Mouse (Mus musculus): ENCODE results near the gene Bmp15.

Bmp15 gene

DNA sequence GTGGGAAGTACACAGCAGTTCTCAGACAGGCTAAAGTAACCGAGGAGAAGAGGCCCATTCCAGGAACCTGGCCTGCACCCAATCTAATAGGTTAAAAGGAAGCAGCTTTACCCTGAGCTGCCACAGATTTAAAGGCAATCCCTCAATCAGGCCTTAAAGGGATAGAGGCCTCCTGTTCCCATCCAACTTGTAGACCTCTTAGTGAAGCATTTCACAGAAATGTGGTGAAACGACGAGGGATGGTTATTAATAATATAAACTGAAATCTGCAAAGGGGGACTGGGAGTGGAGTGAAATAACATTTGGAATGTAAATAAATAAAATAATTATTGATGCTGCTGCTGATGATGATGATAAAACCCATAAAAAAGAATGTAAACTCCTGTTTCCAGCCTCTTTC, at the start of gene Bmp15:
Gene Bmp15, minus strand, starts transcription at position 101 of the 400 bp plus-strand sequence.
- DNase-seq (ENCODE audit: low read depth, low spot score): no peak

DNA sequence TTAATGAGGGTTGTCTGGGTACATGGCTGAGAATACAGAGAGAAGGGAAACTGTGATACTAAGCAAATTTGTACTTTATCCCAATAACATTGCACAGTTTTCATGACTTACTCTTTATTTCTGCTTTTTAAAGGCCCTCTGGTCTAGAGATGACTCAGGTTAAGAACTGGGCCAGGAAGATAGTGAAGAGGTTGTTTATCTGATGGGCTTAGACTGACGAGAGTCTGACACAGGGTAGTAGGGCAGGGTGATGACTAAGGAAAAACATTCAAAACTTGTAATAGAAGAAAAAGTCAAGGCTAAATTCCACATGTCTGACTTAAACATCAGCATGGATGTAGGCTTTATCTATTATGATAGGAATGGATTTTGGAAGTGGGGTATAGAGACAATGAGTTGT, 48.3 kb upstream of the Bmp15 start:
- no peak for DNase-seq (ENCODE audit: low read depth, low spot score)

DNA sequence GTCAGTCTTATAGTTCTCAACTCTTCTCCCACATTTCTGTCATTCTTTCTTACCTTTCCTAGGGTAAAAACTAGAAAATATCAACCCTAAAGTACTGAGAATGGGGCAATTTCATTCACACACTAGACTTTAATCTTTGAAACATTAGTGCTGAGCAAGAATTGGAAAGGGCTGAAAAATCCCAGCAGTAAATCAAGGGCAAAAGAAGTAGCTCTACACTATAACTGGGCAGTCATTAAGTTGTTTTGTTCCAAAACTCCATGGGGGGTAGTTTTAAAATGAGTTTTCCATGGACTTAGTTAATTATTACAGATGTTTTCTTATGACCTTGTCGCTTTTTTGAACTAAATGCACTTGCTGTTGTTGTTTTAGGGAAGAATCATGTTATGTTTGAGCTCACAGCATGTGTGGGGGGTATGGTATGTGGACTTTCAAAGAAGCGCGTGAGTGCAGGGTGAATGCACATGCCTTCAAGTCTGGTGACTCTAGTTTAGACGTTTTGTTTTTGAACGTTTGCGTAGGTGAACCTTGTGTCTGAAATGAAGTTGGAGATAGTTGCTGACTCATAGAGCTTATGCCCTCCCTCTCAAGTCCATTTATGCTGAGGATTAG, 37.1 kb upstream of the Bmp15 start:
- no peak for DNase-seq (ENCODE audit: low read depth, low spot score)

DNA sequence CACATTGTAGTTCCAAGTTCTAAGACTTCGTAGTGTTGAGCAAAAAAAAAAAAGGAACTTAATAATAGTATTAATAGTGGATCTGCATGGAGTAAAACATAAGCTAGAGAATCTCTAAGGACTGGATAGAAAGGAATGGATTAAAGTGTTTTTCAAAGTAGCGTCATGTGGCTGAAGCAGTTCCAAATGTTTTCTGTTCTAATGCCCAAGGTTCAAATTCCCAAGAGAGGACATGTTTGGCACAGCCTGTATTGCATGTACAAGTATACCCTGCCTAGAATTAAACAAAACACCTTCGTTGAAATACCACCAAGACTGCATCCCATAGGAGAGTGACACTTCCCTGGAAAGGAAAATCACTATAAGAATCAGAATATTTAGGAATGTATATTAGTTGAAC, 36.4 kb upstream of the Bmp15 start:
- DNase-seq (ENCODE audit: low read depth, low spot score): no peak

DNA sequence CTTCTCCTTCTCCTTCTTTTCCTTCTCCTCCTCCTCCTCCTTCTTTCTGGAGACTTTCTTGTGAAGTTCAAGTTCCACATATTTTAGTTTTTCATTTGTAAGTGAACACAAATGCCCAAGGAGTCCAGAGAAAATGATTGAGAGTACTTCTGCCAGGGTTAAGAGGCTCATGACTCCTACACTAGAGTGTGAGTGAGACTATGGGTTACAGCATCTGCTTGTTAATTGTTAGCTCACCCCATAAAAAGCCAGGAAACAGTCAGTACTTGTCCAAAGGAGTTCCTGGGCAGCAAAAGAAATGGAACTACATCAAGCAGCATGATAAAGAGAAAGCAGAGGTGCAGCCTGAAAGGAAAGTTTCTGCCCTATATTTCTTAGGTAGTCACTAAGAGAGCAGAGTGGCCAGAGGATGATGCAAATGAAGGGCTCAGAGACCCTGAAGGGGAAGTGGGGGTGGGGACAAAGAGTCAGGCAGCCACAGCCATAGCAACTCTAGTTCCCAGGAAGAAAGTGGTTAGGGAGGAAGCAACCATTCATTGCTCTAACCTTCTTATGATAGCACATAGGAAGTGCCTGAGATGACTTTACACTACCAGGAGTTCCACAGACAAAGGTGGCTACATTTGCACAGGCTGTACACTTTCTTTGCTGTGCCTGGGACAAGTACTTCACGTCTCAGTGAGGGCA, 24.9 kb upstream of the Bmp15 start:
- DNase-seq (ENCODE audit: low read depth, low spot score): peak; percentile 1

DNA sequence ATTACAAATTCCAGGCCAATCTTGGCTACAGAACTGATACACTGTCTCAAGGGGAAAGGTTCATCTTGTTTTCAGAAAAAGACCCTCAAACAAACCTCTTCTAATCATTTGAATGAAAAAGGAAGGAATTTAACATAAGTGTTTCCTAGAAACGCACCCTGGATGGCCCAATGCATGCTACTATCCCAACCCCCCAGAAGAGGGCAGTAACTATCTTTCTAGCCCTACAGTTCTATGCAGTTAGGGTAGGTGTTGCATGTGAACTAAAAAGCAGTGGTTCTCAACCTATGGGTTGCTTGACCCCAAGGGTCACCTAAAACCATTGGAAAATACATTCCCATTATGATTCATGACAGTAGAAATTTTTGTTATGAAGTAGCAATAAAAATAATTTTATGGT, 3.5 kb upstream of the Bmp15 start:
- peak; percentile 13 for DNase-seq (ENCODE audit: low read depth, low spot score)

DNA sequence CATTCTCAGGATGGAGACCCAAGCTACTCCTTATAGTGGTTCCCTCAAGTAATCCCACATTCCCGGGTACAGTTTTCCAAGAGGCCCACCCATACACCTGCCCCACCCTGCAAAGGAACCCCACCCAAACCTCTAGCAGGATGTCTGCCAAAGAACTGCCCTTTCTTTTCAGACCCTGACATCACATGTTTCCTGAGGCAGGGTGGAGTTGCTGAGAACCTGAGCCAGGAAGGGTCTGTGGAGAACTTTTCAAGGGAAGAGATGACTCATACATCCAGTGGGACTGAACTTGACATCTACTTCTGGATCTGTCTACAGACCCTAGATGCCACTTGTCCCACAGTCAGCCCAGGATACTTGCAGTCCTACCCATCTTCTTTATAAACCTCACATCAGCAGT, 2.8 kb downstream of the Bmp15 start:
- DNase-seq (ENCODE audit: low read depth, low spot score): no peak

All from forelimb bud, embryonic 11.5 days (tissue).